Mouse (Mus musculus): Measurements from ENCODE around the gene Hs1bp3. TPM values are rescaled to one million over a fixed set of nuclear protein-coding genes. Genes with fewer than 3 reads are reported as not detected.

The Hs1bp3 gene
- polyA plus RNA-seq, 1 experiment: 21.8 TPM

DNA sequence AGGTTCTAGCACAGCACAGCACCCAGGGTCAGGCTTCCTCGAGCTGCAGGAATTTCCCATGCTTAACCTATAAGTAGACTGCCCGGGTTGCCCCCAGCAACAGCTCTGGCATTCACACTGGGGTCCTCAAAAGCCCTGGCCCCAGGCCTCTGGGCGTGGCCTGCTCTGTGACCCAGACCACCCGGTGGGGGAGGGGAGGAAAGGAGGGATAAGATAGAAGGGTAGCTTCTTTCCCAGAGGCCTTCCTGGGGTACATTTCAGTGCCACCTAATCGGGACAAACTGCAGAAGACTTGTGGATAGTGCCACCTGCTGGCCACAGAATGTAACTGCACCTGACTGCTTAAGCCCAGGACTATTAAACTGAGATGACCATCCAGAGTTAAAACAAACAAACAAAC lies 6.8 kb upstream of the Hs1bp3 start:
- TF ChIP-seq MYOD1 (IDR thresholded peaks at IDR 0.05; ENCODE audit: control insufficient read depth, insufficient read length, low read depth) (no peak), CTCF (IDR thresholded peaks at IDR 0.05; ENCODE audit: control insufficient read depth, insufficient read depth, insufficient read length) (peak; percentile 70)
- Histone ChIP-seq H3K79me3 (ENCODE audit: low read depth) (no peaks in the 10 kb centered on the region), H3K4me3 (ENCODE audit: insufficient read depth, poor library complexity, severe bottlenecking) (no peak overlapping the region), H3K27me3 (ENCODE audit: control insufficient read depth, insufficient read depth, insufficient read length) (no peaks in the 10 kb centered on the region), H3ac (ENCODE audit: control insufficient read depth, insufficient read length, low read depth) (no peak overlapping the region), H3K36me3 (ENCODE audit: control insufficient read depth, insufficient read depth) (no peaks in the 10 kb centered on the region), H3K79me2 (ENCODE audit: control insufficient read depth, insufficient read depth) (no peaks in the 10 kb centered on the region)

DNA sequence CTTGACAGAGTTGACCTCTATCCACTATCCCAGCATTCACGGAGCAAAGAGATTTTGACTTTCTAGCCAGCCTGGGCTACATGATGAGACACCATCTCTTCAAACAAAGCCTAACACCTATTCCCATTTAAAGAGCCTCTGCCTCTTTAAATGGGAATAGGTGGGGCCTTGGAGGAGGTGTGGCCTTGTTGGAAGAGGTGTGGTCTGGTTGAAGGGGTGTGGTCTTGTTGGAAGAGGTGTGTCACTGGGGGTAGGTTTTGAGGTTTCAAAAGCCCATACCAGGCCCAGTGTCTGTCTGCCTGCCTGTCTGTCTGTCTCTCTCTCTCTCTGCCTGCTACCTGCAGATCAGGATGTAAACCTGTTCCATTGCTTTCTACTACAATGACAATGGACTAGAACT lies 6.3 kb upstream of the Hs1bp3 start:
- Histone ChIP-seq H3K79me3 (ENCODE audit: low read depth) (no peaks in the 10 kb centered on the region), H3K27me3 (ENCODE audit: control insufficient read depth, insufficient read depth, insufficient read length) (no peaks in the 10 kb centered on the region), H3ac (ENCODE audit: control insufficient read depth, insufficient read length, low read depth) (no peak overlapping the region), H3K36me3 (ENCODE audit: control insufficient read depth, insufficient read depth) (no peaks in the 10 kb centered on the region), H3K79me2 (ENCODE audit: control insufficient read depth, insufficient read depth) (no peaks in the 10 kb centered on the region), H3K4me3 (ENCODE audit: insufficient read depth, poor library complexity, severe bottlenecking) (no peak overlapping the region)
- TF ChIP-seq USF1 (IDR thresholded peaks at IDR 0.05; ENCODE audit: low read depth) (no peak), CTCF (IDR thresholded peaks at IDR 0.05; ENCODE audit: control insufficient read depth, insufficient read depth, insufficient read length) (no peak), FOSL1 (IDR thresholded peaks at IDR 0.05; ENCODE audit: insufficient read depth, low read length, poor library complexity, severe bottlenecking) (no peak), MAX (IDR thresholded peaks at IDR 0.05) (no peak), CEBPB (IDR thresholded peaks at IDR 0.05; ENCODE audit: low read depth) (no peak), MYOD1 (IDR thresholded peaks at IDR 0.05; ENCODE audit: control insufficient read depth, insufficient read length, low read depth) (no peak), MYOG (IDR thresholded peaks at IDR 0.05; ENCODE audit: control insufficient read depth, extremely low read depth, insufficient read length) (no peak)

DNA sequence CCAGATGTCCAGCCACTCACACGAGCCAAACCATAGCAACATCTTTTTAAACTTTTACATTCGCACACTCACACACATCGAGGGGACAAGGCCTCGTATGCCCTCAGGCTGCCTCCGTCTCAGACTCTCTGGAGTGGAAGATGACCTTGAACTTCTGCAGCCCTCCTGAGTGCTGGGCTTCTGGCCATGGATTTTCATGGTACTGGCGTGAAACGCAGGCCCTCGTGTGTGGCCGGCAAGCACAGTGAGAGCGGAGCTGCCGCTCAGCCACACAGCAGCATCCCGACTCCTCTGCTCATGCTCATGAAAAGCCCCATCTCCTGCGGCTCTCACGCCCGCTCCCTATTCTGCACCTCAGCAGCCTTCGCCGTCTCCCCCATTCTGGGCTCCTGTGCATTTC lies 2.2 kb upstream of the Hs1bp3 start:
- Histone ChIP-seq H3K79me3 (ENCODE audit: low read depth) (peaks cover 8% of the 10 kb centered on the region), H3K27me3 (ENCODE audit: control insufficient read depth, insufficient read depth, insufficient read length) (no peaks in the 10 kb centered on the region), H3K4me3 (ENCODE audit: insufficient read depth, poor library complexity, severe bottlenecking) (no peak overlapping the region), H3ac (ENCODE audit: control insufficient read depth, insufficient read length, low read depth) (no peak overlapping the region), H3K36me3 (ENCODE audit: control insufficient read depth, insufficient read depth) (no peaks in the 10 kb centered on the region), H3K79me2 (ENCODE audit: control insufficient read depth, insufficient read depth) (peaks cover 27% of the 10 kb centered on the region)
- no peak for TF ChIP-seq USF1 (IDR thresholded peaks at IDR 0.05; ENCODE audit: low read depth)
- no peak for TF ChIP-seq CEBPB (IDR thresholded peaks at IDR 0.05; ENCODE audit: low read depth)
- no peak for TF ChIP-seq MYOD1 (IDR thresholded peaks at IDR 0.05; ENCODE audit: control insufficient read depth, insufficient read length, low read depth)
- no peak for TF ChIP-seq MAX (IDR thresholded peaks at IDR 0.05)
- TF ChIP-seq FOSL1 (IDR thresholded peaks at IDR 0.05; ENCODE audit: insufficient read depth, low read length, poor library complexity, severe bottlenecking): no peak
- no peak for TF ChIP-seq CTCF (IDR thresholded peaks at IDR 0.05; ENCODE audit: control insufficient read depth, insufficient read depth, insufficient read length)
- TF ChIP-seq MYOG (IDR thresholded peaks at IDR 0.05; ENCODE audit: control insufficient read depth, extremely low read depth, insufficient read length): no peak

DNA sequence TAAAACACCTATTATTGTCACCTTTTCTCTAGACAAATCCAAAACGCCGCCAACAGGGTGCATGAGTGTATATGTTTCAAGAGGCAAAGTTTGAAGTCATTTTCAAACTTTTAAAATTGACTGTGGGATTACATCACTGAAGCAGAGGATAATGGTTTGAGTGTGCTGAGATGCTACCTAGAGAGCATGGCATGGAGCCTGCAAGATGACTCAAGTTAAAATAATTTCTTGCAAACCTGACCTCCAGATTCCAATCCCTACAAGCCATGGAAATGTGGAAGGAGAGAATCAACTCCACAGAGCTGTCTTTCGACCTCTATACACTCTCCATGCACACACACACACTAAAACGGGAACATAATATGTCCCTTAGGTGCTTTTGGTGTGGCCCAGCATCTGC lies 966 bp upstream of the Hs1bp3 start:
- H3K36me3 ChIP-seq (ENCODE audit: control insufficient read depth, insufficient read depth): peaks cover 2% of the 10 kb centered on the region
- peaks cover 8% of the 10 kb centered on the region for H3K79me3 ChIP-seq (ENCODE audit: low read depth)
- H3K79me2 ChIP-seq (ENCODE audit: control insufficient read depth, insufficient read depth): peaks cover 35% of the 10 kb centered on the region
- no peaks in the 10 kb centered on the region for H3K27me3 ChIP-seq (ENCODE audit: control insufficient read depth, insufficient read depth, insufficient read length)
- no peak overlapping the region for H3ac ChIP-seq (ENCODE audit: control insufficient read depth, insufficient read length, low read depth)
- TF ChIP-seq CEBPB (IDR thresholded peaks at IDR 0.05; ENCODE audit: low read depth) (no peak), CTCF (IDR thresholded peaks at IDR 0.05; ENCODE audit: control insufficient read depth, insufficient read depth, insufficient read length) (no peak), MAX (IDR thresholded peaks at IDR 0.05) (no peak), MYOG (IDR thresholded peaks at IDR 0.05; ENCODE audit: control insufficient read depth, extremely low read depth, insufficient read length) (no peak), USF1 (IDR thresholded peaks at IDR 0.05; ENCODE audit: low read depth) (no peak), MYOD1 (IDR thresholded peaks at IDR 0.05; ENCODE audit: control insufficient read depth, insufficient read length, low read depth) (no peak)
- no peak overlapping the region for H3K4me3 ChIP-seq (ENCODE audit: insufficient read depth, poor library complexity, severe bottlenecking)

DNA sequence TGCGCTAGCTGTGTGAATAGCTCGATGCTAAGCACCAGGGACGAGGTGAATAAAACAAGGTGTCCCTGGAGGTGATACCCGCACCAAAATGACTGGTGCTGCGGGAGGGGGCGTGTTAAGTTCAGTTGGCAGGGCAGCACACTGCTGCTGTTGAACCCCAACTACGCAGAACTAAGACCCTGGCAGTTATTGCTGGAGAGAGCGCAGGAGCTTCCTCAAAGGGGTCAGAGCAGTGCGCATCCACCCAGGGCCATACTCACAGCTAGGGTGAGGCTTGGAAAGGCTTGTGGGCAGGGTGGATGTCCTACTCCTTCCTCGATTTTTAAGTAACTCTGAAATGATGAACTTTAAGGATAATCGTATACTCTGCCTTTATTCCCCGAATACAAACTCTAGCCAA lies 541 bp downstream of the Hs1bp3 start:
- H3K27me3 ChIP-seq (ENCODE audit: control insufficient read depth, insufficient read depth, insufficient read length): no peaks in the 10 kb centered on the region
- peaks cover 8% of the 10 kb centered on the region for H3K79me3 ChIP-seq (ENCODE audit: low read depth)
- peaks cover 35% of the 10 kb centered on the region for H3K79me2 ChIP-seq (ENCODE audit: control insufficient read depth, insufficient read depth)
- TF ChIP-seq CEBPB (IDR thresholded peaks at IDR 0.05; ENCODE audit: low read depth) (no peak), FOSL1 (IDR thresholded peaks at IDR 0.05; ENCODE audit: insufficient read depth, low read length, poor library complexity, severe bottlenecking) (no peak), MYOG (IDR thresholded peaks at IDR 0.05; ENCODE audit: control insufficient read depth, extremely low read depth, insufficient read length) (no peak), MYOD1 (IDR thresholded peaks at IDR 0.05; ENCODE audit: control insufficient read depth, insufficient read length, low read depth) (no peak), MAX (IDR thresholded peaks at IDR 0.05) (no peak), CTCF (IDR thresholded peaks at IDR 0.05; ENCODE audit: control insufficient read depth, insufficient read depth, insufficient read length) (no peak)
- peak overlapping the region; percentile 56 for H3K4me3 ChIP-seq (ENCODE audit: insufficient read depth, poor library complexity, severe bottlenecking)
- H3K36me3 ChIP-seq (ENCODE audit: control insufficient read depth, insufficient read depth): peaks cover 14% of the 10 kb centered on the region
- peak overlapping the region; percentile 66 for H3ac ChIP-seq (ENCODE audit: control insufficient read depth, insufficient read length, low read depth)

DNA sequence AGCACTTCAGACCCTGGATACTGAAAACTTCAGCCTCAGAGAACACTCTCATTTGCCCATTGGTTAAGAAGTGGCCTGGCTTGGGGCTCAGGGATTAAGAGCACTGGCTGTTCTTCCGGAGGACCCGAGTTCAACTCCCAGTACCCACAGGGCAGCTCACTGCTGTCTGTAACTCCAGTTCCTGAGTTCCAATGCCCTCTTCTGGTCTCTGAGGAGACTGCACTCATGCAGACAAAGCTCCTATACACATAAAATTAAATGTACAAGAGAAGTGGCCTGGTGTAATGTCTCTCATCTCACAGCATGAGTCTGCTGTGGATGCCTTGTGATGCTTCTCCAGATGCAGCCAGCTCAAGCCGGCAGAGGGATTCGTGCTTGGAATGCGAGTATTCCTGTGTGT lies 3.3 kb downstream of the Hs1bp3 start:
- Histone ChIP-seq H3K79me2 (ENCODE audit: control insufficient read depth, insufficient read depth) (peaks cover 35% of the 10 kb centered on the region), H3ac (ENCODE audit: control insufficient read depth, insufficient read length, low read depth) (no peak overlapping the region), H3K36me3 (ENCODE audit: control insufficient read depth, insufficient read depth) (peaks cover 24% of the 10 kb centered on the region), H3K4me3 (ENCODE audit: insufficient read depth, poor library complexity, severe bottlenecking) (no peak overlapping the region), H3K27me3 (ENCODE audit: control insufficient read depth, insufficient read depth, insufficient read length) (no peaks in the 10 kb centered on the region), H3K79me3 (ENCODE audit: low read depth) (peaks cover 8% of the 10 kb centered on the region)
- no peak for TF ChIP-seq MYOD1 (IDR thresholded peaks at IDR 0.05; ENCODE audit: control insufficient read depth, insufficient read length, low read depth)
- no peak for TF ChIP-seq MYOG (IDR thresholded peaks at IDR 0.05; ENCODE audit: control insufficient read depth, extremely low read depth, insufficient read length)
- TF ChIP-seq CTCF (IDR thresholded peaks at IDR 0.05; ENCODE audit: control insufficient read depth, insufficient read depth, insufficient read length): no peak
- TF ChIP-seq FOSL1 (IDR thresholded peaks at IDR 0.05; ENCODE audit: insufficient read depth, low read length, poor library complexity, severe bottlenecking): no peak
- TF ChIP-seq CEBPB (IDR thresholded peaks at IDR 0.05; ENCODE audit: low read depth): no peak
- no peak for TF ChIP-seq MAX (IDR thresholded peaks at IDR 0.05)
- no peak for TF ChIP-seq USF1 (IDR thresholded peaks at IDR 0.05; ENCODE audit: low read depth)
